Mouse (Mus musculus) adrenal gland, postnatal 14 days (tissue): ENCODE measurements around the gene Has1. TPM values are rescaled to one million over a fixed set of nuclear protein-coding genes. Genes with fewer than 3 reads are reported as not detected.

ENCODE experiments used
- microRNA-seq, 2 experiments: library from miRNA; unstranded; fragments of <30 nt; microRNA quantifications; one replicate each; pipeline ENCODE4 v1.2.0; 2021
- total RNA-seq: library from RNA; stranded (reverse); gene quantifications from 2 replicates; pipeline ENCODE4 v1.2.3, GENCODE M21; 2021

Gene Has1
- total RNA-seq, 1 experiment from 2014 or later, result not detected

Small RNAs within 50 kb of the gene (microRNA-seq; reads per million reads assigned to microRNA genes)
- 0 reads per million in 2 experiments for gene Gm25927
- 4,717 to 12,093 reads per million in 2 experiments for gene Mir125a
- 10,799 to 13,650 reads per million in 2 experiments for gene Mir99b
- gene Mirlet7e, result 0 reads per million in 2 experiments

Other genes starting within 250 kb of the Has1 start
- gene Lnpep, start 230.2 kb downstream of the Has1 start, total RNA-seq, result 120 and 123 TPM in 2 replicates
- gene Vmn2r90, start 151.5 kb downstream of the Has1 start, total RNA-seq, result not detected in 2 replicates
- gene Spaca6, start 28.0 kb downstream of the Has1 start, total RNA-seq, result 51.1 and 70.1 TPM in 2 replicates
- gene Fpr1, start 28.7 kb upstream of the Has1 start, total RNA-seq, result 0.33 TPM in 1 of 2 replicates, not detected in the other
- gene Fpr2, start 32.6 kb upstream of the Has1 start, total RNA-seq, result not detected in 2 replicates
- not detected in 2 replicates for gene Fpr3, start 32.6 kb upstream of the Has1 start, total RNA-seq
- not detected in 2 replicates for gene Fpr-rs4, start 166.5 kb upstream of the Has1 start, total RNA-seq
- gene Vmn2r124, start 194.2 kb upstream of the Has1 start, total RNA-seq, result not detected in 2 replicates
- not detected in 2 replicates for gene Vmn2r91, start 229.8 kb upstream of the Has1 start, total RNA-seq